Mouse (Mus musculus): ENCODE measurements around the gene Tbc1d16. TPM values are rescaled to one million over a fixed set of nuclear protein-coding genes. Genes with fewer than 3 reads are reported as not detected.
"Not testable (repeated sequence)": the region's sequence is repeated elsewhere in the genome, so short reads cannot be mapped to it uniquely, and the experiment has no call there.

Tbc1d16 gene
- polyA plus RNA-seq, 1 experiment from 2014 or later: 20.3 TPM

DNA sequence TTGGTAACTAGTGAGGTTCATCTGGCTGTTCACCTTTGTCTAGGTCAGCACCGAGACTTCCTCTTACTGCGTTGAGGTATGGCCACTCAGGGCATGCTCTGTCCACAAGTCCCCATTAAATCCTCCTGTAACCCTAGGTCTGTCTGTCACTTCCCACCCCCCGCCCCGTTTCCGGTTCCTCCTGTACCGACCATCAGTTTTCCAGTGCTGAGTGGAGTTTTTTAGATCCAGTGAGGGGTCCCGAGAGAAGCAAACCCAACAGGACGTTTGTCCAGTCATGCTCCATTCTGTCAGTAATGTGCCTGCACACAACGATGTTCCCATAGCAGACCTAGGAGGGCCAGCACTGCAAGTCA is 29.9 kb upstream of the Tbc1d16 start:
- no peak for ATAC-seq (ENCODE audit: insufficient number of reproducible peaks, insufficient read depth, low FRiP score, low TSS enrichment)
- Histone ChIP-seq H3K4me3 (peak overlapping the region; percentile 25), H3K27ac (no peak overlapping the region), H3K27me3 (no peaks in the 10 kb centered on the region), H3K4me1 (peaks cover 11% of the 10 kb centered on the region; the same call in 1 of the 2 replicates), H3K9ac (no peak overlapping the region), H3K36me3 (no peaks in the 10 kb centered on the region), H3K4me2 (replicated peaks) (peak overlapping the region; percentile 32), H3K9me3 (no peaks in the 10 kb centered on the region)
- 71% methylated on average over 9 of the region's 9 CpGs for WGBS

GRCm38 (mm10) chr11:119256557-119256956 is 28.3 kb upstream of the Tbc1d16 start:
- WGBS: 91% methylated on average over 5 of the region's 5 CpGs
- H3K4me1 ChIP-seq: peaks cover 28% of the 10 kb centered on the region
- not testable (repeated sequence) for H3K4me3 ChIP-seq; H3K9me3 ChIP-seq; H3K9ac ChIP-seq; ATAC-seq (ENCODE audit: insufficient number of reproducible peaks, insufficient read depth, low FRiP score, low TSS enrichment); H3K36me3 ChIP-seq; H3K4me2 ChIP-seq (replicated peaks); H3K27me3 ChIP-seq; H3K27ac ChIP-seq

- Histone ChIP-seq H3K4me1 (peaks cover 37% of the 10 kb centered on the region), H3K4me2 (replicated peaks) (peak overlapping the region; percentile 51), H3K4me3 (peak overlapping the region; percentile 25), H3K27ac (no peak overlapping the region), H3K36me3 (no peaks in the 10 kb centered on the region), H3K9me3 (no peaks in the 10 kb centered on the region), H3K9ac (peak overlapping the region; percentile 24; the same call in 1 of the 2 replicates), H3K27me3 (no peaks in the 10 kb centered on the region)
- ATAC-seq (ENCODE audit: insufficient number of reproducible peaks, insufficient read depth, low FRiP score, low TSS enrichment): no peak; the same call in 1 of the 2 replicates
- WGBS: 4% methylated on average over 22 of the region's 22 CpGs
Measured at GRCm38 (mm10) chr11:119252854-119253541, 24.7 kb upstream of the Tbc1d16 start.

DNA sequence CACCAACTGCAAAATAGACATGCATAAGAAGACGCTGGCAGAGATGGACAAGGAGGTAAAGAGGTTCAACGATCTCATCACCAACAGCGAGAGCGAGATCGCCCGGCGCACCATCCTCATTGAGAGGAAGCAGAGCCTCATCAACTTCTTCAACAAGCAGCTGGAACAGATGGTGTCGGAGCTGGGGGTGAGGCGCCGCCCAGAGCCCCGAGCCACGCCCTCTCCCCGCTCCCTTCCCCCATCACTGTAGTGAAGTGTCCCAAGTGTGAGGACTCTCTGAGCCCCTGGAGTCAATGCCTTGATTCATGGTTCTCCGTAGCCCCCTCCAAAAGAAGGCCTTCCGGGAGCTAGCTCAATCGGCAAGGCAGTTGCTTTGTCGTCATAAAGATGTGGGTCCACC is 22.7 kb upstream of the Tbc1d16 start:
- Histone ChIP-seq H3K9me3 (no peaks in the 10 kb centered on the region), H3K9ac (no peak overlapping the region), H3K27me3 (no peaks in the 10 kb centered on the region), H3K4me2 (replicated peaks) (no peak overlapping the region), H3K36me3 (no peaks in the 10 kb centered on the region), H3K4me1 (peaks cover 30% of the 10 kb centered on the region), H3K27ac (no peak overlapping the region), H3K4me3 (no peak overlapping the region)
- no peak for ATAC-seq (ENCODE audit: insufficient number of reproducible peaks, insufficient read depth, low FRiP score, low TSS enrichment)
- WGBS: 65% methylated on average over 17 of the region's 17 CpGs

GRCm38 (mm10) chr11:119249011-119249410 is 20.7 kb upstream of the Tbc1d16 start:
- no peaks in the 10 kb centered on the region for H3K9me3 ChIP-seq
- H3K9ac ChIP-seq: no peak overlapping the region
- H3K27me3 ChIP-seq: no peaks in the 10 kb centered on the region
- WGBS: 24% methylated on average over 6 of the region's 6 CpGs
- 0 out of 2 replicates have a peak overlapping the region, but pooled peaks have one; percentile 23 for H3K27ac ChIP-seq
- H3K4me1 ChIP-seq: peaks cover 30% of the 10 kb centered on the region
- no peak overlapping the region for H3K4me2 ChIP-seq (replicated peaks)
- H3K36me3 ChIP-seq: no peaks in the 10 kb centered on the region
- H3K4me3 ChIP-seq: no peak overlapping the region
- peak; percentile 47; the same call in 1 of the 2 replicates for ATAC-seq (ENCODE audit: insufficient number of reproducible peaks, insufficient read depth, low FRiP score, low TSS enrichment)

GRCm38 (mm10) chr11:119245543-119245942 is 17.2 kb upstream of the Tbc1d16 start:
- H3K4me3 ChIP-seq; H3K9ac ChIP-seq; H3K27me3 ChIP-seq; H3K27ac ChIP-seq; H3K4me2 ChIP-seq (replicated peaks); H3K4me1 ChIP-seq; H3K9me3 ChIP-seq; ATAC-seq (ENCODE audit: insufficient number of reproducible peaks, insufficient read depth, low FRiP score, low TSS enrichment); H3K36me3 ChIP-seq: not testable (repeated sequence)
- 92% methylated on average over 6 of the region's 6 CpGs for WGBS

DNA sequence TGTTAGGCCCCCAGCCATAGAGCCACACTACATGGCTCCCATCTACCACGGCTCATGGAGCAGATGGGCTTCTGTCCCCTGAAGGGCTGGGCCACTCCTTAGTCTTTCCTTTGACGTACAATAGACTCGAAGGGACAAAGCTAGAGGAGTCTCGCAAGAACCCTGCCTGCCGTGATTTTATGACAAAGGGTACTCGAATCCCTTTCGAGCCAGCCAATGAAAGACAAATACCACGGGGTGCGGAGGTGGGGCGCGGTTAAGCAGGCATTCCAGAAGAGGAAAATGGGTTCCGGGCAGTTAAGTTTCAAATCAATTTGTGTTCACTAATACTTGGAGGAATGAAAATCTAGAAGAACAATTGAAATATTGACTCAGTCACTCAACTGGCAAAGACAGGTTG is 11.2 kb upstream of the Tbc1d16 start:
- Histone ChIP-seq H3K9ac (no peak overlapping the region), H3K4me3 (no peak overlapping the region), H3K27ac (no peak overlapping the region), H3K4me2 (replicated peaks) (no peak overlapping the region), H3K9me3 (no peaks in the 10 kb centered on the region), H3K4me1 (peaks cover 10% of the 10 kb centered on the region; the same call in 1 of the 2 replicates), H3K27me3 (no peaks in the 10 kb centered on the region), H3K36me3 (0 out of 2 replicates have a peak, but pooled peaks cover 3% of the 10 kb centered on the region)
- WGBS: 94% methylated on average over 12 of the region's 12 CpGs
- ATAC-seq (ENCODE audit: insufficient number of reproducible peaks, insufficient read depth, low FRiP score, low TSS enrichment): no peak

GRCm38 (mm10) chr11:119238305-119238721 is 10.0 kb upstream of the Tbc1d16 start:
- ATAC-seq (ENCODE audit: insufficient number of reproducible peaks, insufficient read depth, low FRiP score, low TSS enrichment): peak; percentile 13; the same call in 1 of the 2 replicates
- WGBS: 18% methylated on average over 11 of the region's 11 CpGs
- no peaks in the 10 kb centered on the region for H3K9me3 ChIP-seq
- no peaks in the 10 kb centered on the region for H3K27me3 ChIP-seq
- no peak overlapping the region for H3K9ac ChIP-seq
- H3K4me1 ChIP-seq: peaks cover 10% of the 10 kb centered on the region; the same call in 1 of the 2 replicates
- peak overlapping the region; percentile 19 for H3K4me3 ChIP-seq
- no peak overlapping the region for H3K27ac ChIP-seq
- peak overlapping the region; percentile 47 for H3K4me2 ChIP-seq (replicated peaks)
- 0 out of 2 replicates have a peak, but pooled peaks cover 3% of the 10 kb centered on the region for H3K36me3 ChIP-seq

DNA sequence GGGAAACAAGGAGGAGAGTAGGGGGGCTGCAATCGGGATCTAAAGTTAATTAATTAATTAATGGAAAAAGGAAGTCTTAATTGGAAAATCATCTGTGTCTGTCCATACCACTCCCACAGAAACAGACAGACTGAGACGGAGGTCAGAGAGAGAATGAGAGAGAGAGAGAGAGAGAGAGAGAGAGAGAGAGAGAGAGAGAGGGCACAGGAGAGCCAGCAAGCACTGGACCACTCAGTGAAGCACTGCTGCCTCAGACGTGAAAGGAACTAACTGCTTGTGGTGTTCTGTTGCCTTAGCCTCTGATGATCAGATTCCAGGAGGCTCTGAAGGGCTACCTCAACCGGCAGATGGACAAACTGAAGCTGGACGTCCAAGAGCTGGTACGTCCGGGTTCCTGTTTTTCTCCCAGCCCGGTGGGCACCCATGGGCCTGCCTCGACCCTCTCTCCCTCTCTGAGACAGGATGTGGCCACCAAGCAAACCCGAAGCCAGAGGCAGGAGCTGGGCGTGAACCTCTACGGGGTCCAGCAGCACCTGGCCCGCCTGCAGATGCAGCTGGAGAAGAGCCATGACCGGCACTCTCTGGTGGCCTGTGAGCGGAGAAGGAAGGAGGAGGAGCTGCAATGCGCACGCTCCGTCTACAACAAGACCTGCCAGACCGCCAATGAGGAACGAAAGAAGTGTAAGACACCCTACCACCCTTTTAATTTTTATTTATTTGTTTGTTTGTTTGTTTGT is 9.4 kb upstream of the Tbc1d16 start:
- peak; percentile 43; the same call in 1 of the 2 replicates for ATAC-seq (ENCODE audit: insufficient number of reproducible peaks, insufficient read depth, low FRiP score, low TSS enrichment)
- WGBS: 34% methylated on average over 20 of the region's 20 CpGs
- Histone ChIP-seq H3K9me3 (no peaks in the 10 kb centered on the region), H3K36me3 (0 out of 2 replicates have a peak, but pooled peaks cover 3% of the 10 kb centered on the region), H3K27ac (no peak overlapping the region), H3K27me3 (no peaks in the 10 kb centered on the region), H3K4me2 (replicated peaks) (peak overlapping the region; percentile 47), H3K4me1 (peaks cover 10% of the 10 kb centered on the region; the same call in 1 of the 2 replicates), H3K9ac (no peak overlapping the region), H3K4me3 (peak overlapping the region; percentile 19)

DNA sequence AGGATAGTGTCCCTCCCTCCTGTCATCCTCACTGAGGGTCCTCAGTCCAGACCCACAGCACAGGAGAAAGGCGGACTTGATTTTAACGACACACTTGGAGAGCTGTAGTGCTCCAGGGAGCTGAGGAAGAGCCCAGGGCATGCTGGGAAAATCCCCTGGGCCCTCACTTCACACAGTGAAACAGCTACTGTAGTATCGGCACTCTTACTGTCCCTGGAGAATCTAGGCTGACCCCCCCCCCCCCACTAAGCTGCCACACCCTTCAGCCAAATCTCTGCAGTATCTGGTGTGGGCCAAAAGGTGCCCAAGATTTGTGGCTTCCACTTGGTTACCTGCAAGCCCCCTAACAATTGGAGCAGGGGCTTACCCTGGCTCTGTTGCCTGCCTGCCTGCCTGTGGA is 8.7 kb upstream of the Tbc1d16 start:
- WGBS: 61% methylated on average over 3 of the region's 3 CpGs
- H3K27ac ChIP-seq: no peak overlapping the region
- no peak overlapping the region for H3K4me2 ChIP-seq (replicated peaks)
- H3K27me3 ChIP-seq: no peaks in the 10 kb centered on the region
- no peaks in the 10 kb centered on the region for H3K9me3 ChIP-seq
- H3K4me1 ChIP-seq: peaks cover 10% of the 10 kb centered on the region; the same call in 1 of the 2 replicates
- H3K9ac ChIP-seq: no peak overlapping the region
- no peak for ATAC-seq (ENCODE audit: insufficient number of reproducible peaks, insufficient read depth, low FRiP score, low TSS enrichment)
- H3K36me3 ChIP-seq: 0 out of 2 replicates have a peak, but pooled peaks cover 3% of the 10 kb centered on the region
- H3K4me3 ChIP-seq: no peak overlapping the region

DNA sequence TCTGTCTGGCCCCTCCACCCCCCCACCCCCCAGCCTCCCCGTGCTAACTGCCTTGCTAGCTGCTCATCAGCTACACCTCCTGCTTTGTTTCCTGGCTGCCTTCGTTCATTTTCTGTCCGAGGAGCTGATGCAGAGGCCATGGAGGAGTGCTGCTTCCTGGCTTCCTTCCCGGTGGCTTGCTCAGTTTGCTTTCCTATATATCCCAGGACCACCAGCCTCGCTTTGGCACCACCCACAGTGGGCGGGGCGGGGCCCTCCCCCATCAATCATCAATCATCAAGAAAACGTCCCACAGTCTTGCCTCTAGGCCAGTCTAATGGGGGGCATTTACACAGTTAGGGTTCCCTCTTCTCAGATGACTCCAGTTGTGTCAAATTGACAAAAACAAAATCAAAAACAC is 8.1 kb upstream of the Tbc1d16 start:
- Histone ChIP-seq H3K4me1 (peaks cover 10% of the 10 kb centered on the region; the same call in 1 of the 2 replicates), H3K4me2 (replicated peaks) (no peak overlapping the region), H3K9ac (no peak overlapping the region), H3K36me3 (0 out of 2 replicates have a peak, but pooled peaks cover 3% of the 10 kb centered on the region), H3K27ac (no peak overlapping the region), H3K4me3 (no peak overlapping the region), H3K27me3 (no peaks in the 10 kb centered on the region), H3K9me3 (no peaks in the 10 kb centered on the region)
- WGBS: 40% methylated on average over 8 of the region's 8 CpGs
- ATAC-seq (ENCODE audit: insufficient number of reproducible peaks, insufficient read depth, low FRiP score, low TSS enrichment): no peak

All from embryonic facial prominence, embryonic 12.5 days (tissue).